Mouse (Mus musculus): ENCODE results near the gene Gja1. TPM values are rescaled to one million over a fixed set of nuclear protein-coding genes. Genes with fewer than 3 reads are reported as not detected.

Gene Gja1
- polyA plus RNA-seq, 1 experiment from 2014 or later: 54.3 TPM

Other genes with a start within 250 kb of the Gja1 start
- gene Tbc1d32, start 148.6 kb upstream of the Gja1 start, polyA plus RNA-seq (2014; fragmentation: Nextera tagmentation; extraction: Ambion mirVana): 3.5 and 3.8 TPM in 2 replicates

Data from intestine, embryonic 14.5 days (tissue).